Mouse (Mus musculus) embryonic facial prominence, embryonic 11.5 days (tissue): ENCODE measurements at regions not wholly inside any gene's neighbourhood (a gene's known extent, or its start where the extent isn't known, plus 50 kb on each side); places are given as distances from the start of the nearest gene placed in this dataset.

Source experiments
- ATAC-seq: fragments of 200-750 bp; cut with Nextera tagmentation; replicated peaks from 2 replicates; pipeline ENCODE4 v1.8.0; 2017; ENCODE audit warnings: low read depth; ENCODE audit not compliant: insufficient number of reproducible peaks, low FRiP score, low TSS enrichment
- DNase-seq: peaks from one replicate; pipeline ENCODE4 v3.0.0-alpha.2; 2015; ENCODE audit warnings: low spot score
- H3K27ac ChIP-seq: fragments of 300-500 bp; sonication (generic); replicated peaks from 2 replicates; pipeline ENCODE4 v1.5.1; 2014; ENCODE audit warnings: mild to moderate bottlenecking, low read depth, low read length, control low read depth
- H3K27me3 ChIP-seq: fragments of 300-500 bp; sonication (generic); 2 replicates; pipeline ENCODE4 v1.6.1; 2014; ENCODE audit warnings: mild to moderate bottlenecking, low read length, moderate library complexity, mixed read lengths; ENCODE audit not compliant: control insufficient read depth, insufficient read depth
- H3K36me3 ChIP-seq: fragments of 300-500 bp; sonication (generic); replicated peaks from 2 replicates; pipeline ENCODE4 v1.6.1; 2014; ENCODE audit warnings: low read depth, mild to moderate bottlenecking, low read length, moderate library complexity, mixed read lengths; ENCODE audit not compliant: control insufficient read depth, insufficient read depth
- H3K4me1 ChIP-seq: fragments of 300-500 bp; sonication (generic); 2 replicates; pipeline ENCODE4 v1.6.1; 2014; ENCODE audit warnings: low read length, mixed read lengths; ENCODE audit not compliant: control insufficient read depth, insufficient read depth
- H3K4me2 ChIP-seq: fragments of 300-500 bp; sonication (generic); 2 replicates; pipeline ENCODE4 v1.6.1; 2014; ENCODE audit warnings: low read depth, mild to moderate bottlenecking, control low read depth, low read length, moderate library complexity
- H3K4me3 ChIP-seq: fragments of 300-500 bp; sonication (generic); 2 replicates; pipeline ENCODE4 v1.5.1; 2014; ENCODE audit warnings: low read depth, low read length, control low read depth
- H3K9ac ChIP-seq: fragments of 300-500 bp; sonication (generic); replicated peaks from 2 replicates; pipeline ENCODE4 v1.6.1; 2014; ENCODE audit warnings: mild to moderate bottlenecking, control low read depth, low read length
- H3K9me3 ChIP-seq: fragments of 300-500 bp; sonication (generic); replicated peaks from 2 replicates; pipeline ENCODE4 v1.6.1; 2016; ENCODE audit warnings: mild to moderate bottlenecking, low read length, inconsistent platforms, mixed read lengths; ENCODE audit not compliant: control insufficient read depth
- WGBS: fragments of 180-500 bp; shearing (Covaris S2); extraction: QIAGEN DNeasy Blood & Tissue Kit; methylation state at CpG from one replicate; pipeline ENCODE4 v1.1.7; 2014; 5-methylcytosine and 5-hydroxymethylcytosine counted together

- no peaks in the 10 kb centered on the region for H3K4me1 ChIP-seq
- no peak overlapping the region for H3K4me2 ChIP-seq
- no peak overlapping the region for H3K4me3 ChIP-seq
- no peak overlapping the region for H3K27ac ChIP-seq
- no peak overlapping the region for H3K9ac ChIP-seq
- no peaks in the 10 kb centered on the region for H3K36me3 ChIP-seq
- no peaks in the 10 kb centered on the region for H3K27me3 ChIP-seq
- ATAC-seq (no peak), DNase-seq (no peak)
- H3K9me3 ChIP-seq, result no peaks in the 10 kb centered on the region
Observed at GRCm38 (mm10) chr4:95192562-95192961, 140.5 kb upstream of the Jun start.

GRCm38 (mm10) chr4:95193028-95193427 lies 141.0 kb upstream of the Jun start:
- DNase-seq (no peak), ATAC-seq (no peak)
- no peaks in the 10 kb centered on the region for H3K27me3 ChIP-seq
- no peaks in the 10 kb centered on the region for H3K36me3 ChIP-seq
- H3K4me1 ChIP-seq, result no peaks in the 10 kb centered on the region
- no peak overlapping the region for H3K9ac ChIP-seq
- H3K27ac ChIP-seq, result no peak overlapping the region
- 63% methylated on average over 4 of the region's 4 CpGs for WGBS
- H3K4me3 ChIP-seq, result no peak overlapping the region
- no peaks in the 10 kb centered on the region for H3K9me3 ChIP-seq
- no peak overlapping the region for H3K4me2 ChIP-seq

GRCm38 (mm10) chr4:95193473-95193872 lies 141.5 kb upstream of the Jun start:
- H3K36me3 ChIP-seq, result no peaks in the 10 kb centered on the region

GRCm38 (mm10) chr4:95194621-95195455 lies 142.8 kb upstream of the Jun start:
- Histone ChIP-seq H3K27me3 (no peaks in the 10 kb centered on the region), H3K27ac (no peak overlapping the region), H3K36me3 (no peaks in the 10 kb centered on the region), H3K4me1 (no peaks in the 10 kb centered on the region), H3K4me2 (no peak overlapping the region), H3K4me3 (no peak overlapping the region), H3K9me3 (no peaks in the 10 kb centered on the region), H3K9ac (no peak overlapping the region)
- WGBS, result 72% methylated on average over 5 of the region's 5 CpGs
- DNase-seq (no peak), ATAC-seq (no peak)

More at GRCm38 (mm10) chr4:95193473-95193872, 141.5 kb upstream of the Jun start:
- no peak overlapping the region for H3K4me3 ChIP-seq
- no peaks in the 10 kb centered on the region for H3K4me1 ChIP-seq
- no peaks in the 10 kb centered on the region for H3K27me3 ChIP-seq
- no peak overlapping the region for H3K9ac ChIP-seq
- H3K4me2 ChIP-seq, result no peak overlapping the region
- no peak overlapping the region for H3K27ac ChIP-seq
- DNase-seq (no peak), ATAC-seq (no peak)
- no peaks in the 10 kb centered on the region for H3K9me3 ChIP-seq
- WGBS, result 91% methylated on average over 4 of the region's 4 CpGs

DNA sequence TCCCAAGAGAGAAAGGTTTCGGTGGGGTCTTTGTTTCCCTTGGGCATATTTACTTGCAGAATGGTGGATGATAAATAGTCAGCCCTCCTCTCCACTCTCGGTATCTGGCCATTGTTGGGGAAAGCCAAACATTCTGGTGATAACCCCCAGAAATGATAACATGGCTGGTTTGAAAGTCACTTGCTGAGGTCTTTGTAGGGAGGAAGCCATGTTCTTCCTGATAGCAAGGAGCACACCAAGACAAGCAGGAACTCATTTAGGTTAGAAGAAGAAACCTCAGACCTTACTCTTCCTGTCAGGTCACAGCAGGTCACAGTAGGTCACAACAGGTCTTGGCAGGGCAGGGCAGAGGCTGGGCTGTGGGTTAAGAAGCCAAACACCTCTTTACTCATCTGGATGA lies 144.1 kb upstream of the Jun start:
- Histone ChIP-seq H3K27ac (no peak overlapping the region), H3K4me2 (no peak overlapping the region), H3K9ac (no peak overlapping the region), H3K4me1 (no peaks in the 10 kb centered on the region), H3K36me3 (no peaks in the 10 kb centered on the region), H3K9me3 (no peaks in the 10 kb centered on the region), H3K27me3 (no peaks in the 10 kb centered on the region), H3K4me3 (no peak overlapping the region)
- WGBS, result 80% methylated on average over 2 of the region's 2 CpGs
- no peak for DNase-seq
- ATAC-seq, result no peak

GRCm38 (mm10) chr4:95197077-95197711 lies 145.2 kb upstream of the Jun start:
- Histone ChIP-seq H3K27me3 (no peaks in the 10 kb centered on the region), H3K36me3 (no peaks in the 10 kb centered on the region), H3K9ac (no peak overlapping the region), H3K4me3 (no peak overlapping the region), H3K9me3 (no peaks in the 10 kb centered on the region), H3K4me1 (no peaks in the 10 kb centered on the region), H3K4me2 (no peak overlapping the region), H3K27ac (no peak overlapping the region)
- no peak for ATAC-seq
- 64% methylated on average over 7 of the region's 7 CpGs for WGBS
- no peak for DNase-seq

GRCm38 (mm10) chr4:95199394-95199793 lies 147.4 kb upstream of the Jun start:
- Histone ChIP-seq H3K27me3 (no peaks in the 10 kb centered on the region), H3K27ac (no peak overlapping the region)

DNA sequence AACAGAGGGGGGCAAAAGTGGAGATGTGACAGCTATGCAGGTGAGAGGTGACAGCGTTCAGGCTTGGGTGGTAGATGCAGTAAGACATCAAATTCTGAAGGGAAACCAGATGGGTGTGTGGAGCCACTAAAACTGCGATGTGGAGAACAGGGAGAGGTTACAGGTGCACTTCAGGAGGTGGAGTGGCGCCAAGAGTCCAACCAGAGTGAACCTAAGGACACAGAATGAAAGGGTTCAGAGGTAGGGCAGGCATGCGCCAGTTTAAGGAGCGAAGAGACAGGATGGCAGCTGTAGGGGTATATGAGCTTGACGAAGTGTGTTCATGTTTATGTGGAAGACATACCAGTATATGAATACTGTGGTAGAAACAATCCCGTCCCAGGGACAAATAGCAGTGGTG lies 148.1 kb upstream of the Jun start:
- no peak overlapping the region for H3K4me2 ChIP-seq
- no peak overlapping the region for H3K27ac ChIP-seq
- H3K4me3 ChIP-seq, result no peak overlapping the region
- no peaks in the 10 kb centered on the region for H3K36me3 ChIP-seq
- WGBS, result 91% methylated on average over 7 of the region's 7 CpGs
- H3K9ac ChIP-seq, result no peak overlapping the region
- H3K9me3 ChIP-seq, result no peaks in the 10 kb centered on the region
- no peaks in the 10 kb centered on the region for H3K27me3 ChIP-seq
- H3K4me1 ChIP-seq, result no peaks in the 10 kb centered on the region
- no peak for ATAC-seq
- no peak for DNase-seq

More at GRCm38 (mm10) chr4:95199394-95199793, 147.4 kb upstream of the Jun start:
- Histone ChIP-seq H3K4me3 (no peak overlapping the region), H3K4me2 (no peak overlapping the region), H3K4me1 (no peaks in the 10 kb centered on the region), H3K9me3 (no peaks in the 10 kb centered on the region), H3K36me3 (no peaks in the 10 kb centered on the region), H3K9ac (no peak overlapping the region)
- DNase-seq (no peak), ATAC-seq (no peak)
- 76% methylated on average over 5 of the region's 5 CpGs for WGBS
